Mouse (Mus musculus) urinary bladder, adult 2 months (tissue): ENCODE measurements at regions not wholly inside any gene's neighbourhood (a gene's known extent, or its start where the extent isn't known, plus 50 kb on each side); places are given as distances from the start of the nearest gene placed in this dataset.

Experiments used
- DNase-seq: peaks from one replicate; pipeline ENCODE4 v3.0.0; 2022; ENCODE audit warnings: low spot score

- DNase-seq, result no peak
Observed at GRCm38 (mm10) chr17:47177671-47178246, 167.4 kb upstream of the Ubr2 start.

DNA sequence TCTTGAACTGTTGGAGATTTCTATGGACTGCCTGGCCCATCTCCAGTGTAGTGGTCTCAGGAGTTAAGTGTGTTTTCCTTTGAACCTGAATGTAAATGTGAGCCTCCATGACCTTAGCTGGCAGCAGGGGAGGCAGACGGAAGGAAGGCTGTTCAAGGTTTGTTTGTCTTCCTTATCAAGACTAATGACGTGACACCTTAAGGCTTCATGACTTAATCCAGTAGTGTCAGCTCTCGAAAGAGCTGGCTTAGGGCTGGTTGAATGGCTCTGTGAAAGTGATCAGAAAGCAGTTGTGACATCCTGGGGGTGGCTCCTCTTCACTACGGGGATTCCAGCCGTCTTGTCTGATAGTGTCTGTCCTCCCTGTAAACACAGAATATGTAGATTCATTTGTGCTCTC lies 166.0 kb upstream of the Ubr2 start:
- no peak for DNase-seq

- peak; percentile 41 for DNase-seq
Observed at GRCm38 (mm10) chr17:47174748-47175215, 164.4 kb upstream of the Ubr2 start.

DNA sequence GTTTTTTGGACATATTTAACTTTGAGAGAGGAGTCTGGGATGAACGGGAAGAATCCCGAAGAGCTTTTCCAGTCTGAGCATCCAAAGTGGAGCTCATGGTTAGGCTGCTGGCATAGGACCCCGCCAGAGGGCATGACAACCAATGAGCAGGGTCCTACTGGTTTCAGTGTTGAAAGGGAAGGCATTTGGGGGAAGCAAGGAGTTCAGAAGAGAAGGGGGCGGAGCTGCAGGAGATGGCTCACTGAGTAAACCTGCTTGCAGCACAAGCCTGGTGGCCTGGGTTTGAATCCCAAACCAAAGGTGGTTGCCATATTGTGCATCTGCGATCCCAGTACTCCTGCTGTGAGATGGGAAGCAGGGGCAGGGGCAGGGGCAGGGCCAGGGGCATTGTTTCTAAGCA lies 161.4 kb upstream of the Ubr2 start:
- no peak for DNase-seq

- DNase-seq, result no peak
Observed at GRCm38 (mm10) chr17:47170978-47171593, 160.7 kb upstream of the Ubr2 start.

GRCm38 (mm10) chr17:47168105-47168504 lies 157.7 kb upstream of the Ubr2 start:
- DNase-seq, result no peak

DNA sequence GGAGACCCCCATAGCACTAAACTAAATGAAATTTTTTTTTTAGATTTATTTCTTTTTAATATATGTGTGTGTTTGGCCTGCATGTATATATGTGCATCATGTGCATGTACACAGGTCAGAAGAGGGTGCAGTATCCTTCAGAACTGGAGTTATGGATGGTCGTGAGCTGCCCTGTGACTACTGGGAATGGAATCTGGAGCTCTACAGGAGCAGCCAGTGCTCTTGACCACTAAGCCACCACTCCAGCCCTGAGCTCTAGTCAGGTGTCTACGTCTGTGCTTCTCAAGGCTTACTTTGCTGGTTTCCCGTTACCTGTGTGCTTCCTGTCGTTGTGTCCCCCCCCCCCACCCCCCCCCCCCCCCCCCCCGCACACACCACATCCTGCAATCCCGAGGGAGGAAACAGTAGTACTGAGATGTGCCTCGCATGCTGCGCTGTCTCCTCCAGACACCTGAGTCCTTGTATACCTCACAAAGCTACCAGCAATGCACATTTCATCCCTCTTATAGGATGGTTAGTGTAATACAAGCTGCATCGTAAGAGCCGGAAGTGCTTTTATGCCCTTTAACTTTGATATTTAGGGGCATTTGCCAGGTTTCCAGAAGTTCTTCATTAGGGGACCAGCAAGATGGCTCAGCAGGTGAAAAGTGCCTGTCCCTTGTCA lies 153.5 kb upstream of the Ubr2 start:
- DNase-seq, result no peak

GRCm38 (mm10) chr17:47162459-47162858 lies 152.1 kb upstream of the Ubr2 start:
- no peak for DNase-seq

- DNase-seq, result no peak
Observed at GRCm38 (mm10) chr17:47156237-47156636, 145.9 kb upstream of the Ubr2 start.

- no peak for DNase-seq
Observed at GRCm38 (mm10) chr17:47151557-47152278, 141.4 kb upstream of the Ubr2 start.

- DNase-seq, result no peak
Observed at GRCm38 (mm10) chr17:47151193-47151556, 140.8 kb upstream of the Ubr2 start.

GRCm38 (mm10) chr17:47150636-47151035 lies 140.3 kb upstream of the Ubr2 start:
- no peak for DNase-seq

DNA sequence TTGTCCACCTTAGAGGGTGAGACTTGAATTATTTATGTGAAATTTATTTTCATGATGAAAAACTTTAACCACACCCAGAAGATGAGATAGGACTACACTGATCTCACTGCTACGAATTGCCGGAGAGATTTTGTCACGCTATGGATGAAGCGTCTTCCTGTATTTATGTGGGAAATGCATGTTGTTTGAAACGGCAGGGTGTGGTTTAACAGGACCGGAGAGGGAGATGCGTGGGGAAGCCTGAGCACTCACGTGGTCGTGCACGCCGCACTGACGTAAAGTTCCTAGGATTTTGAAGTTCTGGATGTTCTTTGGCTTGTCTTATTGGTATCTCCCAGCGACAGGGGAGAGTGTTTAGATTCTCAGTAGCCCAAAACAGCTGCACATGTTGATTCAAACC lies 139.3 kb upstream of the Ubr2 start:
- DNase-seq, result no peak

- no peak for DNase-seq
Observed at GRCm38 (mm10) chr17:47149158-47149557, 138.8 kb upstream of the Ubr2 start.

- no peak for DNase-seq
Observed at GRCm38 (mm10) chr17:47146640-47147039, 136.3 kb upstream of the Ubr2 start.

DNA sequence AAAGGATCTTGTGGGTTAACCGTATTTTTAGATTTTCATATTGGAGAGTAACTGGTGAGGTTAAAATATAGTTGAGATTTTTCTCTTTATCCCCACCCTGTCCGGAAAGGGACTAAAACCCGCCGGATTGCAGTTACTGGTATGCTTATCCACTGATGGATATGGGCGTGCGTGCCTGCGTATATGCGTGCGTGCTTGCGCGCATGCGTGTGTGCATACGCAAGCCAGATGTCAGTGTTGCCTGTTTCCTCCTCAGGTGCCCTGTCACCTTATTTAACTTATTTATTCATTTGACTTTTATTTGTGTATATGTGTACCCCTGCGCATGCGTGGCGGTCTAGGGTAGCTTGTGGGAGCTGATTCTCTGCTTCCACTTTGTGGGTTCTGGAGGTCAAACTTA lies 135.2 kb upstream of the Ubr2 start:
- DNase-seq, result no peak

GRCm38 (mm10) chr17:47144996-47145395 lies 134.6 kb upstream of the Ubr2 start:
- no peak for DNase-seq

GRCm38 (mm10) chr17:47144460-47144859 lies 134.1 kb upstream of the Ubr2 start:
- no peak for DNase-seq

DNA sequence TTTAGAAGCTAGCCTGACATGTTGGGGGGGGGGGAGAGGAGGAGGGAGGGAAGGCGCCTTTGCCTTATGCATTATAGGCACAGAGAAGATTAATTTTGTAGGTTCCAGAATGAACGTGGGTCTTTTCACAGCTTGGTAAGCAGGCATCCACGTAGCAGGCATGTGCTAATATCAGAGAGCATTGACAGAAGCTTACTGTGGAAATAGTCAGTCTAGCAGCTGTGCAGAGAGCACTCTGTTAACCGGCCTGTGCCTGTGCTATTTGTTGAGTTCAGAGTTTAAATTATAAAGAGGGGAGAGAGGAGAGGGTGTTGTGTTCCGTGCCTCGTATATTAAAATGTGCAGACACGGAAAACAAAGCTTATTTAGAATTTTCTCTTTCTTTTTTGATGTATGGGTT lies 133.5 kb upstream of the Ubr2 start:
- DNase-seq, result no peak

GRCm38 (mm10) chr17:47142885-47143284 lies 132.5 kb upstream of the Ubr2 start:
- DNase-seq, result no peak

- peak; percentile 29 for DNase-seq
Observed at GRCm38 (mm10) chr17:47142276-47142675, 131.9 kb upstream of the Ubr2 start.

- DNase-seq, result peak; percentile 27
Observed at GRCm38 (mm10) chr17:47141843-47142215, 131.5 kb upstream of the Ubr2 start.
